Mouse (Mus musculus): ENCODE measurements around the gene Trim63. TPM values are rescaled to one million over a fixed set of nuclear protein-coding genes. Genes with fewer than 3 reads are reported as not detected.

Gene Trim63
- polyA plus RNA-seq, 1 experiment from 2014 or later = 0.28 TPM

- Histone ChIP-seq H3K9me3 (no peaks in the 10 kb centered on the region), H3K4me3 (no peak overlapping the region), H3K4me2 (replicated peaks) (no peak overlapping the region), H3K27me3 (peaks cover 59% of the 10 kb centered on the region), H3K36me3 (no peaks in the 10 kb centered on the region), H3K4me1 (peaks cover 9% of the 10 kb centered on the region), H3K27ac (replicated peaks) (no peak overlapping the region), H3K9ac (replicated peaks) (no peak overlapping the region)
- ATAC-seq (ENCODE audit: low FRiP score, low read depth) = no peak
- 91% methylated on average over 15 of the region's 15 CpGs for WGBS
These were observed 30.9 kb downstream of the Trim63 start for GRCm38 (mm10) chr4:134345802-134346201.

GRCm38 (mm10) chr4:134348078-134348477 is 33.2 kb downstream of the Trim63 start:
- H3K9me3 ChIP-seq = no peaks in the 10 kb centered on the region
- no peak for ATAC-seq (ENCODE audit: low FRiP score, low read depth)
- 83% methylated on average over 11 of the region's 11 CpGs for WGBS
- no peak overlapping the region for H3K9ac ChIP-seq (replicated peaks)
- H3K27me3 ChIP-seq = peaks cover 36% of the 10 kb centered on the region
- H3K4me2 ChIP-seq (replicated peaks) = no peak overlapping the region
- no peak overlapping the region for H3K27ac ChIP-seq (replicated peaks)
- H3K36me3 ChIP-seq = no peaks in the 10 kb centered on the region
- peaks cover 14% of the 10 kb centered on the region for H3K4me1 ChIP-seq
- H3K4me3 ChIP-seq = no peak overlapping the region

GRCm38 (mm10) chr4:134348545-134348944 is 33.6 kb downstream of the Trim63 start:
- ATAC-seq (ENCODE audit: low FRiP score, low read depth) = no peak
- no peak overlapping the region for H3K9ac ChIP-seq (replicated peaks)
- H3K27me3 ChIP-seq = peaks cover 31% of the 10 kb centered on the region
- H3K4me3 ChIP-seq = no peak overlapping the region
- no peaks in the 10 kb centered on the region for H3K36me3 ChIP-seq
- H3K27ac ChIP-seq (replicated peaks) = no peak overlapping the region
- peaks cover 9% of the 10 kb centered on the region for H3K4me1 ChIP-seq
- no peaks in the 10 kb centered on the region for H3K9me3 ChIP-seq
- H3K4me2 ChIP-seq (replicated peaks) = no peak overlapping the region
- 85% methylated on average over 5 of the region's 5 CpGs for WGBS

- Histone ChIP-seq H3K4me1 (peaks cover 8% of the 10 kb centered on the region), H3K9me3 (no peaks in the 10 kb centered on the region), H3K27me3 (peaks cover 22% of the 10 kb centered on the region), H3K9ac (replicated peaks) (no peak overlapping the region), H3K4me3 (no peak overlapping the region), H3K4me2 (replicated peaks) (no peak overlapping the region), H3K27ac (replicated peaks) (no peak overlapping the region), H3K36me3 (no peaks in the 10 kb centered on the region)
- 87% methylated on average over 7 of the region's 7 CpGs for WGBS
- ATAC-seq (ENCODE audit: low FRiP score, low read depth) = no peak
These were observed 34.9 kb downstream of the Trim63 start for GRCm38 (mm10) chr4:134349829-134350228.

- Histone ChIP-seq H3K9me3 (no peaks in the 10 kb centered on the region), H3K27me3 (peaks cover 21% of the 10 kb centered on the region), H3K9ac (replicated peaks) (no peak overlapping the region), H3K36me3 (no peaks in the 10 kb centered on the region), H3K4me1 (peaks cover 8% of the 10 kb centered on the region), H3K4me2 (replicated peaks) (no peak overlapping the region), H3K27ac (replicated peaks) (no peak overlapping the region), H3K4me3 (no peak overlapping the region)
- whole genome bisulfite sequencing = 82% methylated on average over 6 of the region's 6 CpGs
- ATAC-seq (ENCODE audit: low FRiP score, low read depth) = no peak
These were observed 35.7 kb downstream of the Trim63 start for GRCm38 (mm10) chr4:134350641-134351040.

- no peak overlapping the region for H3K27ac ChIP-seq (replicated peaks)
- 51% methylated on average over 18 of the region's 18 CpGs for WGBS
- H3K27me3 ChIP-seq = peaks cover 16% of the 10 kb centered on the region; the same call in 1 of the 2 replicates
- H3K36me3 ChIP-seq = no peaks in the 10 kb centered on the region
- no peaks in the 10 kb centered on the region for H3K9me3 ChIP-seq
- H3K4me1 ChIP-seq = peaks cover 8% of the 10 kb centered on the region
- no peak for ATAC-seq (ENCODE audit: low FRiP score, low read depth)
- H3K9ac ChIP-seq (replicated peaks) = no peak overlapping the region
- no peak overlapping the region for H3K4me2 ChIP-seq (replicated peaks)
- H3K4me3 ChIP-seq = no peak overlapping the region
These were observed 36.7 kb downstream of the Trim63 start for GRCm38 (mm10) chr4:134351329-134352260.

GRCm38 (mm10) chr4:134352261-134352707 is 37.4 kb downstream of the Trim63 start:
- 70% methylated on average over 12 of the region's 12 CpGs for WGBS
- H3K9me3 ChIP-seq = no peaks in the 10 kb centered on the region
- peaks cover 12% of the 10 kb centered on the region for H3K4me1 ChIP-seq
- no peak overlapping the region for H3K4me3 ChIP-seq
- no peaks in the 10 kb centered on the region for H3K36me3 ChIP-seq
- no peak overlapping the region for H3K27ac ChIP-seq (replicated peaks)
- H3K4me2 ChIP-seq (replicated peaks) = no peak overlapping the region
- no peak overlapping the region for H3K9ac ChIP-seq (replicated peaks)
- H3K27me3 ChIP-seq = peaks cover 20% of the 10 kb centered on the region
- no peak for ATAC-seq (ENCODE audit: low FRiP score, low read depth)

GRCm38 (mm10) chr4:134352929-134353328 is 38.0 kb downstream of the Trim63 start:
- H3K36me3 ChIP-seq = no peaks in the 10 kb centered on the region
- ATAC-seq (ENCODE audit: low FRiP score, low read depth) = no peak
- WGBS = 77% methylated on average over 7 of the region's 7 CpGs
- peaks cover 17% of the 10 kb centered on the region for H3K4me1 ChIP-seq
- no peak overlapping the region for H3K27ac ChIP-seq (replicated peaks)
- H3K9ac ChIP-seq (replicated peaks) = no peak overlapping the region
- H3K9me3 ChIP-seq = no peaks in the 10 kb centered on the region
- peaks cover 26% of the 10 kb centered on the region for H3K27me3 ChIP-seq
- no peak overlapping the region for H3K4me2 ChIP-seq (replicated peaks)
- H3K4me3 ChIP-seq = no peak overlapping the region

- Histone ChIP-seq H3K9me3 (no peaks in the 10 kb centered on the region), H3K4me1 (peaks cover 17% of the 10 kb centered on the region), H3K27ac (replicated peaks) (no peak overlapping the region), H3K27me3 (peaks cover 30% of the 10 kb centered on the region), H3K4me2 (replicated peaks) (no peak overlapping the region), H3K4me3 (no peak overlapping the region), H3K36me3 (no peaks in the 10 kb centered on the region), H3K9ac (replicated peaks) (no peak overlapping the region)
- ATAC-seq (ENCODE audit: low FRiP score, low read depth) = no peak
- 66% methylated on average over 5 of the region's 5 CpGs for WGBS
These were observed 38.8 kb downstream of the Trim63 start for GRCm38 (mm10) chr4:134353527-134354409.

- 57% methylated on average over 16 of the region's 16 CpGs for WGBS
- Histone ChIP-seq H3K4me3 (no peak overlapping the region), H3K9ac (replicated peaks) (no peak overlapping the region), H3K4me1 (peaks cover 17% of the 10 kb centered on the region), H3K4me2 (replicated peaks) (no peak overlapping the region), H3K9me3 (no peaks in the 10 kb centered on the region), H3K27me3 (peaks cover 33% of the 10 kb centered on the region), H3K27ac (replicated peaks) (no peak overlapping the region), H3K36me3 (no peaks in the 10 kb centered on the region)
- no peak for ATAC-seq (ENCODE audit: low FRiP score, low read depth)
These were observed 41.0 kb downstream of the Trim63 start for GRCm38 (mm10) chr4:134355841-134356452.

GRCm38 (mm10) chr4:134356591-134357460 is 41.9 kb downstream of the Trim63 start:
- peak overlapping the region; percentile 25; the same call in 1 of the 2 replicates for H3K9ac ChIP-seq (replicated peaks)
- no peaks in the 10 kb centered on the region for H3K9me3 ChIP-seq
- H3K27me3 ChIP-seq = peaks cover 33% of the 10 kb centered on the region
- H3K4me3 ChIP-seq = peak overlapping the region; percentile 21
- H3K36me3 ChIP-seq = no peaks in the 10 kb centered on the region
- H3K27ac ChIP-seq (replicated peaks) = no peak overlapping the region; the same call in 1 of the 2 replicates
- no peak for ATAC-seq (ENCODE audit: low FRiP score, low read depth)
- peaks cover 12% of the 10 kb centered on the region for H3K4me1 ChIP-seq
- 16% methylated on average over 22 of the region's 22 CpGs for WGBS
- peak overlapping the region; percentile 47 for H3K4me2 ChIP-seq (replicated peaks)

Measured in midbrain, embryonic 12.5 days (tissue).